Mouse (Mus musculus): ENCODE measurements around the gene Efcab11. TPM values are rescaled to one million over a fixed set of nuclear protein-coding genes. Genes with fewer than 3 reads are reported as not detected.

Efcab11 gene
- polyA plus RNA-seq, 1 experiment: 2.4 TPM

GRCm38 (mm10) chr12:99860981-99861380 is 23.3 kb downstream of the Efcab11 start:
- 91% methylated on average over 4 of the region's 4 CpGs for WGBS
- no peak for DNase-seq
- H3K4me3 ChIP-seq (ENCODE audit: control insufficient read depth, insufficient read depth, low read length): no peak overlapping the region
- H3K4me1 ChIP-seq (replicated peaks; ENCODE audit: control insufficient read depth, insufficient read depth, low read length): no peaks in the 10 kb centered on the region
- no peaks in the 10 kb centered on the region for H3K36me3 ChIP-seq (ENCODE audit: control insufficient read depth, insufficient read depth, low read length)
- TF ChIP-seq CTCF (IDR thresholded peaks at IDR 0.05; ENCODE audit: borderline replicate concordance, control insufficient read depth, extremely low read depth, insufficient read depth, low read length, poor library complexity) (no peak), POLR2A (IDR thresholded peaks at IDR 0.05; ENCODE audit: control insufficient read depth, extremely low read depth, insufficient read depth, low read length, poor library complexity) (no peak)
- no peaks in the 10 kb centered on the region for H3K27me3 ChIP-seq (ENCODE audit: control insufficient read depth, insufficient read depth, low read length)
- no peak overlapping the region for H3K27ac ChIP-seq (ENCODE audit: control insufficient read depth, insufficient read depth, low read length)

GRCm38 (mm10) chr12:99859391-99860100 is 24.7 kb downstream of the Efcab11 start:
- no peak overlapping the region for H3K4me3 ChIP-seq (ENCODE audit: control insufficient read depth, insufficient read depth, low read length)
- TF ChIP-seq POLR2A (IDR thresholded peaks at IDR 0.05; ENCODE audit: control insufficient read depth, extremely low read depth, insufficient read depth, low read length, poor library complexity): no peak
- TF ChIP-seq CTCF (IDR thresholded peaks at IDR 0.05; ENCODE audit: borderline replicate concordance, control insufficient read depth, extremely low read depth, insufficient read depth, low read length, poor library complexity): no peak
- no peak overlapping the region for H3K27ac ChIP-seq (ENCODE audit: control insufficient read depth, insufficient read depth, low read length)
- H3K4me1 ChIP-seq (replicated peaks; ENCODE audit: control insufficient read depth, insufficient read depth, low read length): no peaks in the 10 kb centered on the region
- no peaks in the 10 kb centered on the region for H3K36me3 ChIP-seq (ENCODE audit: control insufficient read depth, insufficient read depth, low read length)
- DNase-seq: no peak
- WGBS: 94% methylated on average over 3 of the region's 3 CpGs
- H3K27me3 ChIP-seq (ENCODE audit: control insufficient read depth, insufficient read depth, low read length): no peaks in the 10 kb centered on the region

GRCm38 (mm10) chr12:99858664-99859063 is 25.6 kb downstream of the Efcab11 start:
- H3K4me3 ChIP-seq (ENCODE audit: control insufficient read depth, insufficient read depth, low read length): no peak overlapping the region
- no peaks in the 10 kb centered on the region for H3K27me3 ChIP-seq (ENCODE audit: control insufficient read depth, insufficient read depth, low read length)
- 96% methylated on average over 5 of the region's 5 CpGs for WGBS
- no peak for TF ChIP-seq CTCF (IDR thresholded peaks at IDR 0.05; ENCODE audit: borderline replicate concordance, control insufficient read depth, extremely low read depth, insufficient read depth, low read length, poor library complexity)
- TF ChIP-seq POLR2A (IDR thresholded peaks at IDR 0.05; ENCODE audit: control insufficient read depth, extremely low read depth, insufficient read depth, low read length, poor library complexity): no peak
- no peak overlapping the region for H3K27ac ChIP-seq (ENCODE audit: control insufficient read depth, insufficient read depth, low read length)
- DNase-seq: no peak
- no peaks in the 10 kb centered on the region for H3K4me1 ChIP-seq (replicated peaks; ENCODE audit: control insufficient read depth, insufficient read depth, low read length)
- no peaks in the 10 kb centered on the region for H3K36me3 ChIP-seq (ENCODE audit: control insufficient read depth, insufficient read depth, low read length)

DNA sequence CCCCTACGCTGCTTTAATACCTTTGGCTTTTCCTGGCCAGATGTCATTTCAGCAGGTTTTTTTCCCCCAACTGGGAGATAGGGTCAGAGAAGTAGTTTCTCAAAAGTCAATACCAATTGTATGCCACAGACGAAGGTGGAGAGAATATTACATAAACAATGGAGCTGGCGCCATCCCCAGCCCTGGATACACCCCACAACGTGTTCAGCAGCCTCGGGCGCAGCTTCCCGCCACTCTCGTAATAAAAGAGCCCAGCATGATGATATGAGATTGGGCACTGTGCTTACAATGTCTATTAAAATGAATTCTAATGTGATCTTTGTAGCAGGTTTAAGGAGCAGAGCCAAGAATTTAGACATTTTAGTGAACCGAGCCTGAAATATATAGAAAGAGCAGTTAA is 28.2 kb downstream of the Efcab11 start:
- no peak for TF ChIP-seq CTCF (IDR thresholded peaks at IDR 0.05; ENCODE audit: borderline replicate concordance, control insufficient read depth, extremely low read depth, insufficient read depth, low read length, poor library complexity)
- TF ChIP-seq POLR2A (IDR thresholded peaks at IDR 0.05; ENCODE audit: control insufficient read depth, extremely low read depth, insufficient read depth, low read length, poor library complexity): no peak
- no peaks in the 10 kb centered on the region for H3K4me1 ChIP-seq (replicated peaks; ENCODE audit: control insufficient read depth, insufficient read depth, low read length)
- H3K27me3 ChIP-seq (ENCODE audit: control insufficient read depth, insufficient read depth, low read length): no peaks in the 10 kb centered on the region
- WGBS: 95% methylated on average over 9 of the region's 9 CpGs
- H3K4me3 ChIP-seq (ENCODE audit: control insufficient read depth, insufficient read depth, low read length): no peak overlapping the region
- no peaks in the 10 kb centered on the region for H3K36me3 ChIP-seq (ENCODE audit: control insufficient read depth, insufficient read depth, low read length)
- no peak for DNase-seq
- H3K27ac ChIP-seq (ENCODE audit: control insufficient read depth, insufficient read depth, low read length): no peak overlapping the region

GRCm38 (mm10) chr12:99853323-99854258 is 30.6 kb downstream of the Efcab11 start:
- 96% methylated on average over 14 of the region's 14 CpGs for WGBS
- TF ChIP-seq POLR2A (IDR thresholded peaks at IDR 0.05; ENCODE audit: control insufficient read depth, extremely low read depth, insufficient read depth, low read length, poor library complexity) (no peak), CTCF (IDR thresholded peaks at IDR 0.05; ENCODE audit: borderline replicate concordance, control insufficient read depth, extremely low read depth, insufficient read depth, low read length, poor library complexity) (no peak)
- no peak overlapping the region for H3K4me3 ChIP-seq (ENCODE audit: control insufficient read depth, insufficient read depth, low read length)

DNA sequence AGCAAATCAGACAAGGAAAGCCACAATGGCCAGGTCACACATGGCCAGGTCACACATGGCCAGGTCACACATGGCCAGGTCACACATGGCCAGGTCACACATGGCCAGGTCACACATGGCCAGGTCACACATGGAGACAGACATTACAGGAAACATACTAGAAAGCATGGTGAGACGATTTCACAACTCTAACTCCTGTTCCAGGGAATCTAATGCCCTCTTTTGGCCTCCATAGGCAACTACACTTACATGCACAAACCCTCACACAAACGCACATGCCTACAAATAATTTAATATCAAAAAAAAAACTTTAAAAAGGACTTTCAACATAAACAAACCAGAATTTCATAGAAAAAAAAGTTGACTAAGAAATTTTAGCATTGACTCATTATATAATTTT is 34.2 kb downstream of the Efcab11 start:
- no peak for DNase-seq
- TF ChIP-seq POLR2A (IDR thresholded peaks at IDR 0.05; ENCODE audit: control insufficient read depth, extremely low read depth, insufficient read depth, low read length, poor library complexity) (no peak), CTCF (IDR thresholded peaks at IDR 0.05; ENCODE audit: borderline replicate concordance, control insufficient read depth, extremely low read depth, insufficient read depth, low read length, poor library complexity) (no peak)
- no peaks in the 10 kb centered on the region for H3K4me1 ChIP-seq (replicated peaks; ENCODE audit: control insufficient read depth, insufficient read depth, low read length)
- H3K36me3 ChIP-seq (ENCODE audit: control insufficient read depth, insufficient read depth, low read length): no peaks in the 10 kb centered on the region
- no peak overlapping the region for H3K4me3 ChIP-seq (ENCODE audit: control insufficient read depth, insufficient read depth, low read length)
- H3K27me3 ChIP-seq (ENCODE audit: control insufficient read depth, insufficient read depth, low read length): no peaks in the 10 kb centered on the region
- H3K27ac ChIP-seq (ENCODE audit: control insufficient read depth, insufficient read depth, low read length): no peak overlapping the region
- 97% methylated on average over 2 of the region's 2 CpGs for WGBS

More at GRCm38 (mm10) chr12:99853323-99854258, 30.6 kb downstream of the Efcab11 start:
- Histone ChIP-seq H3K36me3 (ENCODE audit: control insufficient read depth, insufficient read depth, low read length) (no peaks in the 10 kb centered on the region), H3K27me3 (ENCODE audit: control insufficient read depth, insufficient read depth, low read length) (no peaks in the 10 kb centered on the region), H3K27ac (ENCODE audit: control insufficient read depth, insufficient read depth, low read length) (no peak overlapping the region), H3K4me1 (replicated peaks; ENCODE audit: control insufficient read depth, insufficient read depth, low read length) (no peaks in the 10 kb centered on the region)
- no peak for DNase-seq
